Mouse (Mus musculus): ENCODE measurements around the gene Aloxe3. TPM values are rescaled to one million over a fixed set of nuclear protein-coding genes. Genes with fewer than 3 reads are reported as not detected.

Gene Aloxe3
- polyA plus RNA-seq, 1 experiment from 2014 or later: not detected

DNA sequence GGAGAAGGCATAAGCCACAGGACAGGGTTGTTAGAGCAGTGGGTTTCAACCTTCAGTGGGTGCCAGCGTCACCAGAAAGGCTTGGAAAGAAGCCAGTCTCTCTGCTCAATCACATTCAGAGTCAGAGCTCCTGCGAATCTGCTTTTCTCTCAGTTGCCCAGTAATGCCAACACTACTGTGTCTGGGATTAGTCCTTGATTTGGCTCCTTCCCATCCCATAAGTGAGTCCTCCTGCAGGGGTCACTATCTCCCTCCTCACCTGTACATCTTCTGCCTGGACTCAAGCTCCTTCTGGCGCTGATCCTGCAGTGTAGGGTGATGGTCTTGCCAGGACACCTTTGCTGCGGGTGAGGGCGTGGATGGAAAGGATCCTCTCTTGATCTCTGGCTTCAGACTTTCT lies 71.1 kb downstream of the Aloxe3 start:
- WGBS (ENCODE audit: insufficient replicate concordance): 8% methylated on average over 5 of the region's 5 CpGs
- no peak for DNase-seq
- peaks cover 53% of the 10 kb centered on the region for H3K27me3 ChIP-seq
- no peaks in the 10 kb centered on the region for H3K9me3 ChIP-seq (replicated peaks)
- H3K4me2 ChIP-seq: 0 out of 2 replicates have a peak overlapping the region, but pooled peaks have one; percentile 22
- H3K27ac ChIP-seq: no peak overlapping the region
- no peak for ATAC-seq (ENCODE audit: low read depth)
- H3K4me1 ChIP-seq (replicated peaks): no peaks in the 10 kb centered on the region
- H3K9ac ChIP-seq: no peak overlapping the region
- no peak overlapping the region for H3K4me3 ChIP-seq (replicated peaks)
- no peaks in the 10 kb centered on the region for H3K36me3 ChIP-seq

DNA sequence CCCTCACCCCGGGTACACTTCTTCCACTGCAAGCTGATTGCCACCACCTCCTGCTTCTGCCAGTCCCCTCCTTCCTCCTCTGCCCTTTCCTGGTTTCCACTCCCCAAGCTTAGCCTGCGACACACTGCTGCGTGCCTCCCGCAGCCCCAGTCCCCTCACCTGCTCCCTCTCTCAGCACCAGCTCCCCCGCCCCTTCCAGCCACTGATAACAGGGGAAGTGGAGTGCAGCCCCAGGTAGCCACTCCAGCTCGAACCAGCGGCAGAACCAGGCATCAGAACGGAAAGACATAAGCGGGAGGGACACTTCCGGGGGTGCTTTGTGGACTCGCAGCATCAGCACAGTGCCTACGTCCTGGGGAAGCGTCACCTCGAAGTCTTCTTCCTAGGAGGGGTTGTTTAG lies 71.5 kb downstream of the Aloxe3 start:
- Histone ChIP-seq H3K36me3 (no peaks in the 10 kb centered on the region), H3K27me3 (peaks cover 53% of the 10 kb centered on the region), H3K4me1 (replicated peaks) (no peaks in the 10 kb centered on the region; the same call in 1 of the 2 replicates), H3K4me2 (peak overlapping the region; percentile 22; the same call in 1 of the 2 replicates), H3K4me3 (replicated peaks) (no peak overlapping the region), H3K9ac (no peak overlapping the region), H3K9me3 (replicated peaks) (no peaks in the 10 kb centered on the region), H3K27ac (no peak overlapping the region)
- WGBS (ENCODE audit: insufficient replicate concordance): 2% methylated on average over 14 of the region's 14 CpGs
- ATAC-seq (ENCODE audit: low read depth) (no peak), DNase-seq (no peak)

DNA sequence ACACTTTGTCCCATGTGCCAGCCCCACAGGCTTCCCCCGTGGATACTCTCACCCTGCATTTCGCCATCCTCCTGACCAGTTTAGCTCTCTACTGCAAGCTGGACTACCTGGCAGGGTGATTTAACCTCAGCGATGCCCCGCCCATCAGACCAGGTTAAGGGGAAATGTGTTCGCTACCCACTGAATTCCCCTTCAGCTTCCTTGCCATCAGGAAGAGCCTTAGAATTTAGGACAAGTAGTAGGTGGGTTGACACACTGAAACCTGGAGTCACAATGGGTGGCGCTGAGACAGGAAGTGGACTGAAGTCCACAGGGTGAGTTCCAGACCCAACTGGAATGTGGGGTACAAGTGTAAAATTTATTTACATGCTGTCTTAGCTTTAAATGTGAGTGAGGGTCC lies 72.0 kb downstream of the Aloxe3 start, which contains the start of gene Alox8:
Gene Alox8 (minus strand): TSS at position 101 of the 400 bp plus-strand sequence.
- Histone ChIP-seq H3K36me3 (no peaks in the 10 kb centered on the region), H3K4me1 (replicated peaks) (no peaks in the 10 kb centered on the region; the same call in 1 of the 2 replicates), H3K9me3 (replicated peaks) (no peaks in the 10 kb centered on the region), H3K27ac (no peak within 1 kb of the TSS), H3K27me3 (peaks cover 53% of the 10 kb centered on the region), H3K4me3 (replicated peaks) (no peak within 1 kb of the TSS), H3K4me2 (peak within 1 kb of the TSS; percentile 22; the same call in 1 of the 2 replicates), H3K9ac (no peak within 1 kb of the TSS)
- ATAC-seq (ENCODE audit: low read depth) (no peak), DNase-seq (no peak)
- 28% methylated on average over 6 of the region's 6 CpGs for WGBS (ENCODE audit: insufficient replicate concordance)

Other genes with a start within 250 kb of the Aloxe3 start
- 0.08 and 0.09 TPM in 2 replicates for gene Rnf222, start 237.3 kb upstream of the Aloxe3 start, polyA plus RNA-seq (2015; fragmentation: Nextera tagmentation; extraction: Ambion mirVana)
- gene Rpl26, start 224.3 kb upstream of the Aloxe3 start, polyA plus RNA-seq (2015; fragmentation: Nextera tagmentation; extraction: Ambion mirVana): 881 and 895 TPM in 2 replicates
- gene Odf4, start 198.8 kb upstream of the Aloxe3 start, polyA plus RNA-seq (2015; fragmentation: Nextera tagmentation; extraction: Ambion mirVana): not detected in 2 replicates
- gene Arhgef15, start 168.4 kb upstream of the Aloxe3 start, polyA plus RNA-seq (2015; fragmentation: Nextera tagmentation; extraction: Ambion mirVana): 1.4 and 1.5 TPM in 2 replicates
- 0.47 and 0.57 TPM in 2 replicates for gene Slc25a35, start 157.8 kb upstream of the Aloxe3 start, polyA plus RNA-seq (2015; fragmentation: Nextera tagmentation; extraction: Ambion mirVana)
- gene Rangrf, start 150.7 kb upstream of the Aloxe3 start, polyA plus RNA-seq (2015; fragmentation: Nextera tagmentation; extraction: Ambion mirVana): 52.4 and 53.5 TPM in 2 replicates
- gene Pfas, start 117.4 kb upstream of the Aloxe3 start, polyA plus RNA-seq (2015; fragmentation: Nextera tagmentation; extraction: Ambion mirVana): 32.4 and 33.2 TPM in 2 replicates
- 16.9 and 20.3 TPM in 2 replicates for gene Ctc1, start 110.0 kb upstream of the Aloxe3 start, polyA plus RNA-seq (2015; fragmentation: Nextera tagmentation; extraction: Ambion mirVana)
- 116 and 123 TPM in 2 replicates for gene Aurkb, start 80.2 kb upstream of the Aloxe3 start, polyA plus RNA-seq (2015; fragmentation: Nextera tagmentation; extraction: Ambion mirVana)
- 3.5 TPM in 2 replicates for gene Borcs6, start 66.2 kb upstream of the Aloxe3 start, polyA plus RNA-seq (2015; fragmentation: Nextera tagmentation; extraction: Ambion mirVana)
- gene Tmem107, start 55.1 kb upstream of the Aloxe3 start, polyA plus RNA-seq (2015; fragmentation: Nextera tagmentation; extraction: Ambion mirVana): 30.8 and 31.7 TPM in 2 replicates
- gene Vamp2, start 37.4 kb upstream of the Aloxe3 start, polyA plus RNA-seq (2015; fragmentation: Nextera tagmentation; extraction: Ambion mirVana): 12.5 and 15.9 TPM in 2 replicates
- 1.9 TPM in 2 replicates for gene Per1, start 30.7 kb upstream of the Aloxe3 start, polyA plus RNA-seq (2015; fragmentation: Nextera tagmentation; extraction: Ambion mirVana)
- 0.17 and 0.18 TPM in 2 replicates for gene Hes7, start 5.5 kb upstream of the Aloxe3 start, polyA plus RNA-seq (2015; fragmentation: Nextera tagmentation; extraction: Ambion mirVana)
- 0.09 TPM in 1 of 2 replicates, not detected in the other for gene 9130213A22Rik, start 3.3 kb upstream of the Aloxe3 start, polyA plus RNA-seq (2015; fragmentation: Nextera tagmentation; extraction: Ambion mirVana)
- gene Alox12b, start 31.1 kb downstream of the Aloxe3 start, polyA plus RNA-seq (2015; fragmentation: Nextera tagmentation; extraction: Ambion mirVana): not detected in 2 replicates
- 0.20 TPM in 1 of 2 replicates, not detected in the other for gene Alox8, start 71.9 kb downstream of the Aloxe3 start, polyA plus RNA-seq (2015; fragmentation: Nextera tagmentation; extraction: Ambion mirVana)
- not detected in 2 replicates for gene Gucy2e, start 111.1 kb downstream of the Aloxe3 start, polyA plus RNA-seq (2015; fragmentation: Nextera tagmentation; extraction: Ambion mirVana)
- 9.8 and 10.1 TPM in 2 replicates for gene Cntrob, start 197.9 kb downstream of the Aloxe3 start, polyA plus RNA-seq (2015; fragmentation: Nextera tagmentation; extraction: Ambion mirVana)
- gene Trappc1, start 198.1 kb downstream of the Aloxe3 start, polyA plus RNA-seq (2015; fragmentation: Nextera tagmentation; extraction: Ambion mirVana): 90.7 and 94.6 TPM in 2 replicates
- 0.07 and 0.19 TPM in 2 replicates for gene Kcnab3, start 200.4 kb downstream of the Aloxe3 start, polyA plus RNA-seq (2015; fragmentation: Nextera tagmentation; extraction: Ambion mirVana)
- 0.92 and 1.1 TPM in 2 replicates for gene Rnf227, start 214.6 kb downstream of the Aloxe3 start, polyA plus RNA-seq (2015; fragmentation: Nextera tagmentation; extraction: Ambion mirVana)
- 2.6 and 4.4 TPM in 2 replicates for gene Chd3, start 243.5 kb downstream of the Aloxe3 start, polyA plus RNA-seq (2015; fragmentation: Nextera tagmentation; extraction: Ambion mirVana)

Measured in liver, embryonic 13.5 days (tissue).